Mouse (Mus musculus) inflammation-experienced regulatory T-cells, adult 6 months (primary cell): ENCODE measurements around the gene Ctsj. TPM values are rescaled to one million over a fixed set of nuclear protein-coding genes. Genes with fewer than 3 reads are reported as not detected.
"Not testable (repeated sequence)": the region's sequence is repeated elsewhere in the genome, so short reads cannot be mapped to it uniquely, and the experiment has no call there.

Source experiments
- ATAC-seq: one replicate; pipeline ENCODE4 v1.8.0; 2017
- polyA plus RNA-seq, 3 experiments: library from polyadenylated mRNA; unstranded; fragments of 100-300 nt; shearing (Covaris generic); gene quantifications; one replicate each; pipeline ENCODE4 v1.2.1; 2017

Gene Ctsj
- polyA plus RNA-seq = not detected

DNA sequence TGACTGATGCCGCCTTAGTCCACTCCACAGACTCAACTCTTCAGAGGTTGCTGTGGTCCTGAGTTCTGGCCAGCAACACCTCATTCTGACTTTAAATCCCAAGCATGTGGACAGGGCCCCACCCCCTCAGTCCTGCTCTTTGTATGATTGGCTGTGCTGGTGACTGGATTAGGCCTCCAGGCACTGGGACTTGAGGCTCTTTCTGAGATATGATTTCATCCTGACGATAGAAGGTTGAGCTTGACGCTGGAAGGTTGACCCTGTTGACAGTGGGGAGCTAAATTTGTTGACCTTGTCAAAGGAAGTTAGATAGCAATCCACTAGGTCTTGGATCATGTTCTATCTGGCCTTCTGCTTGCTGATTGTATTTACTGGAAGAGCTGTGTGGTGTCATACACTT lies at the start of gene Ctsj:
Gene Ctsj, minus strand, starts transcription at position 101 of the 400 bp plus-strand sequence.
- no peak for ATAC-seq

DNA sequence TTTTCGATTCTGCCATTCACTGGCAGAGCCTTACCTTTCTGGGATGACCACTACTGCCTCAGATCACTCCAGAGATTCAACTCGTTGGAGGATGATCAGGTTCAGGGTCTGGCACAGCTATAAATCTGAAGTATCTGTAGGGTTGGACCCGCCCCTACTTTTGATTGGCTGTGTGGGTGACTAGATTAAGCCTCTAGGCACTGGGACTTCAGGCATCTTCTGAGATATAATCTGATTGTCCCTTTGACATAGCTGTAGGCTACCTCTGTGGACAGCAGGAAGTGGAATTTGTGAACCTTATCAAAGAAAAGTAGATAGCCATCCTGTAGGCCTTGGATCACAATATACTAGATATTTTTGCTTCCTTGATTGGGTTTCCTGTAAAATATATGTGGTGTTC lies 34.8 kb upstream of the Ctsj start, which contains the start of gene Ctsq:
Gene Ctsq, minus strand, starts transcription at position 101 of the 400 bp plus-strand sequence.
- ATAC-seq = no peak

DNA sequence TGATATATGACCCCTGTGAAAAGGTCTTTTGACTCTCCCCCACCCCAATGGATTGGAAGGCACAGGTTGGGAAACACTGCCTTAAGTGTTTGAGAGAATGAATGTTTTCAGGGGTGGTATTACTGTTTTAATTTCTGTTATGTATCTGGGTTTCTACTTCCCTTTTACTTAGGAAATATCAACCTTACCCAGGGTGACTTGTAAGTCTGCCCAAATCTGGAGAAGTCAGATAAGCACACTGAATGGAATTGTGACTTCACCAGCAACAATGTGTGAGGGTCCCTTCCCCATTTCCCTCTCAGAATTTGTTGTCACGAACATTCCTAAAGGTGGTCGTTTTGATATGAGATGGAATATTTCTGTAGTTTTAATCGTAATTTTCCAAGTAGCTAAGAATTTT lies 17.0 kb upstream of the Ctsj start:
- ATAC-seq = no peak

DNA sequence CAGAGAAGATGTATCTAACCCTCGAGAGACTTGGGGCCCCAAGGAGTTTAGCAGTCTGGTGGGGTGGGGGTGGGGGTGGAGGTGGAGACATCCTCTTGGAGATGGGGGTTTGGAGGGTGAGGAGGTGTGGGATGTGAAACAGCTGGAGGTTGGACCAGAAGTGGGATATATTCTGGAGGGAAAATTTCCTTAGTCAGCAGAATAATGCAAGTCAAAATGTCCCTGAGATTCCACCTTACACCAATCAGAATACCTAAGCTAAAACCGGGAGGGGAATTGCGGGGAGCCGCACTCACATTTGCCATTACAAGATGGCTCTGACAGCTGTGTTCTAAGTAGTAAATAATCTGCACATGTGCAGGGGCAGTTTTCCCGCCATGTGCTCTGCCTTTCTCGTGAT lies 16.1 kb upstream of the Ctsj start:
- no peak for ATAC-seq

DNA sequence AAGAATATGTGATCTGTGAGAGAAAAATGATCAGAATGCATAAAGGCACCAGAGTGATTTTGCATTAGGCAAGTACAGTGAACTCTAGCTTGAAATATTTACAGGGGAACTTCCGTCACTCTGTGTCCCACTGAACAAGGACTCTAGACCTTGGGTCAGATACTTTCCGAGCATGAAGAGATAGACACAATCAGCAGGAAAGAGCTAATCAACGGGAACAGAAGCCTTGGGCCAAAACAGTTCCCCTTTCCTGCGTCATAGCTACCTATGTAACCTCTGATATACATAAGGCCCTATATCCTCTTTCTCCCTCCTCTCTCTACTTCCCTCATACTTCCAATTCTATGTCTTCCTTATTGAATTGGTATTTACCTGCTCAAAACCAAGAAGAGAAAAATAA lies 4.4 kb upstream of the Ctsj start:
- ATAC-seq = no peak

DNA sequence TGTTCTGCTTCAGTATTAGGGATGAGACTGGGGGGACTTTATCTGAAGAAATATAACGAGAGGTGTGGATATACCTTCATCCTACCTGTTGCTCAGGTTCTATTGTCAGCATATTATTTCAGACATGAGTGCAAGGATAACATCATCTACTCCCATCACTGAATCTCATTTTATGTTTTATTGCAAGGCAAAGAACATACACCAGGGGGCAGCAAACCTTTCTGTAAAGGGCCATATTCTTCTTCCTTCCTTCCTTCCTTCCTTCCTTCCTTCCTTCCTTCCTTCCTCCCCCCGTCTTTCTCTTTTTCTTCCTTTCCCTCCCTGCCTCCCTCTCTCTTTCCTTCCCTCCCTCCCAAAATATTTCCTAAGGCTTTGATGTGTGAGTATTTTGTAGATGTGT lies 8.2 kb downstream of the Ctsj start:
- ATAC-seq = no peak

DNA sequence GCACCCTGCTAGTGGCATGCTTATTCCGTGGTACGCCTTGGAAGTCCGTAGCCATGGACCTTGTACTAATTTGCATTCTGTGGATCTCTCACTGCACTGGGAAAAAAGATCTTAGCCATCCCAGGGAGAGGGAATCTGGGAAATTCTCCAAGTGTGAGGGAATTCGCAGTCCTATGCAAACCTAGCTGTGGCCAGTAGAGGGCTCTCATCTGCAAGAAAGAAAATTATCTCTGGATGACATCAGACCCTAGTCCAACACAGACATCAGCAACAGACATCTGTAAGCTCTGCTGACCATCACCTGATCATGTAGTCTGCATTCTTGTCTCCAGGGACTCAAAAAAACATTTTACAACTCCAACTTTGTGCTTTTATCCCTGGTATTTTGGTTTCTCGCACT lies 18.8 kb downstream of the Ctsj start:
- not testable (repeated sequence) for ATAC-seq

DNA sequence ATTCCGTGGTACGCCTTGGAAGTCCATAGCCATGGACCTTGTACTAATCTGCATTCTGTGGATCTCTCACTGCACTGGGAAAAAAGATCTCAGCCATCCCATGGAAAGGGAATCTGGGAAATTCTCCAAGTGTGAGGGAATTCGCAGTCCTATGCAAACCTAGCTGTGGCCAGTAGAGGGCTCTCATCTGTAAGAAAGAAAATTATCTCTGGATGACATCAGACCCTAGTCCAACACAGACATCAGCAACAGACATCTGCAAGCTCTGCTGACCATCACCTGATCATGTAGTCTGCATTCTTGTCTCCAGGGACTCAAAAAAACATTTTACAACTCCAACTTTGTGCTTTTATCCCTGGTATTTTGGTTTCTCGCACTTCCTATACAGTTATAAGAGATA lies 33.4 kb downstream of the Ctsj start:
- ATAC-seq = not testable (repeated sequence)

DNA sequence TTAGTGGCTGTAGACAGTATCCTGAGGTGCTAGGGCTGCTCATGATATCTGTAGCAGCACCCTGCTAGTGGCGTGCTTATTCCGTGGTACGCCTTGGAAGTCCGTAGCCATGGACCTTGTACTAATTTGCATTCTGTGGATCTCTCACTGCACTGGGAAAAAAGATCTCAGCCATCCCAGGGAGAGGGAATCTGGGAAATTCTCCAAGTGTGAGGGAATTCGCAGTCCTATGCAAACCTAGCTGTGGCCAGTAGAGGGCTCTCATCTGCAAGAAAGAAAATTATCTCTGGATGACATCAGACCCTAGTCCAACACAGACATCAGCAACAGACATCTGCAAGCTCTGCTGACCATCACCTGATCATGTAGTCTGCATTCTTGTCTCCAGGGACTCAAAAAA lies 41.8 kb downstream of the Ctsj start:
- not testable (repeated sequence) for ATAC-seq

DNA sequence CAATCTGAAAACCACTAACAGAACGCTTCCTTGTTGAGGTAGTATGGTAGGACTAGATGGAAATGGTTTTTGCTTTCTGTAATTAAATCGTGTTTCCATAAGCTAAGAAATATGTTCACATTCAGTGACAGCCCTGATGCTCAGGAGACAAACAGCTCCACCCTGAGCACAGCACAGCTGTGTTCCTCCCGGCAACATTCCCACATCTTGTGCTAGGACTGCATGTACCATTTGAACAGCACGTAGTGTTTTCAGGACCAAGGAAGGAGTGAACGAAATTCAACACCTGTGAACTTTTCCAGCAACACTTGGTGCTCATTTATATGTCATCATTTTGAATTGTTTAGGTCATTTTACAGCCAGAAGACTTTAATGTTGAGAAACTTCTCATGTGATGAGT lies 44.1 kb downstream of the Ctsj start:
- ATAC-seq = no peak

Other genes starting within 250 kb of the Ctsj start
- gene BC051665, start 219.6 kb downstream of the Ctsj start, polyA plus RNA-seq = not detected
- gene Ctsll3, start 203.1 kb downstream of the Ctsj start, polyA plus RNA-seq = not detected
- 1 to 10 TPM in 2 of 3 experiments, not detected in 1; 2.0 to 3.6 TPM for gene 4930486L24Rik, start 141.5 kb downstream of the Ctsj start, polyA plus RNA-seq
- 1 to 10 TPM in 1 of 3 experiments, not detected in 2; 3.2 TPM for gene Gm49392, start 109.1 kb downstream of the Ctsj start, polyA plus RNA-seq
- gene Ctla2b, start 108.5 kb downstream of the Ctsj start, polyA plus RNA-seq = 10 to 100 TPM in 2 of 3 experiments, 1 to 10 TPM in 1; 6.4 to 21.4 (median 12.7) TPM
- not detected for gene Tpbpb, start 101.1 kb downstream of the Ctsj start, polyA plus RNA-seq
- not detected for gene Gm49393, start 70.4 kb downstream of the Ctsj start, polyA plus RNA-seq
- 1 to 10 TPM in 2 of 3 experiments, not detected in 1; 1.6 to 4.1 TPM for gene Gm49391, start 69.4 kb downstream of the Ctsj start, polyA plus RNA-seq
- 100 to 1,000 TPM in 1 of 3 experiments, 10 to 100 TPM in 2; 38.4 to 149 (median 50.1) TPM for gene Ctla2a, start 69.3 kb downstream of the Ctsj start, polyA plus RNA-seq
- not detected for gene Tpbpa, start 64.0 kb downstream of the Ctsj start, polyA plus RNA-seq
- gene Ctsq, start 34.7 kb upstream of the Ctsj start, polyA plus RNA-seq = not detected
- gene Ctsr, start 158.3 kb upstream of the Ctsj start, polyA plus RNA-seq = under 1 TPM in 1 of 3 experiments, not detected in 2; 0.32 TPM
- under 1 TPM in 1 of 3 experiments, not detected in 2; 0.24 TPM for gene Cts6, start 197.5 kb upstream of the Ctsj start, polyA plus RNA-seq
- gene Cts8, start 249.4 kb upstream of the Ctsj start, polyA plus RNA-seq = under 1 TPM in 1 of 3 experiments, not detected in 2; 0.13 TPM